Comparison of ENCODE assay signal across 17 mouse cellular contexts in the genomic region with DNA sequence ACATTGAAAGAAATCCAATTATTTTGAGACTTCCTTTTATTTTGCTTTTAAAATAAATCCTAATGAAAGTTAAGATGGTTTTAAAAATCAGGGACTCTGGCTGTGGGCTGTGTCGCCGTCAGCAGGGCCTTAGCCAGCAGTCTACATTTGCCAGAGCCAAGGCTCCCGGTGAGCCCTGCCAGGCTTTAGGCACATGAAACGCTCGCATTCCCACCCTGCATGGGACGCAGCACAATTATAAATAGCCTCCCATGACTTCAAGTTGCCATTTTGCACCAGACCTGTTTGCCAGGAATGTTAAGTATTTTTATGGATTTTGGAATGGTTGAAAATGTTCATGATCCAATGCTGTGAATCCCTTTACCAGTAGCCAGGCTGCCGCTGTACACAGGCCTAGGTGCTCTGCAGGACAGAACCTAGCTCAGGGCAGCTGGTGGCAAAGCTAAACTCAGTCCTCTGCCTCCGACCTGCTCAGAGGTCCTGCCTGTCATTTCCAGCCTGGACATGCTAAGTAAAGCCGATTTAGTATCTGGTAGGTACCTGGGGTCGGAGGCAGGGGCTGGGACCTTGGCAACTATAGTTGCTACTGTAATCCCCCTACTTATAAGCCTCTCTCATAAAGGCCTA. TPM values are rescaled to one million over a fixed set of nuclear protein-coding genes. Genes with fewer than 3 reads are reported as not detected.
A peak's percentile ranks its signal among the peaks of the same experiment; 100 is the strongest.
DNase-seq lines count a peak whose midpoint lies in the region; ATAC-seq lines count a peak whose summit lies in the region.
"Had no signal": no experiment of that assay in that cellular context is flagged by ENCODE, and none has a peak within 500 bp of the region (broad histone marks: within the 10 kb centered on the region; RNA-seq: fewer than 3 reads in every experiment).

No protein-coding gene starts in this region.

- ATAC-seq in granulocyte monocyte progenitor cell, adult 5-6 weeks (replicated peaks; ENCODE audit: poor library complexity, severe bottlenecking): no peak
- ATAC-seq: forebrain, embryonic 14.5 days; intestine, embryonic 15.5 days; lung, postnatal 0 days had no signal

- DNase-seq in gastrocnemius, adult 18-20 months (ENCODE audit: low spot score): peak; percentile 82
- DNase-seq in gastrocnemius, postnatal 4 days (ENCODE audit: low spot score in 2 of 2): no peak
- DNase-seq in layer of hippocampus, adult 9-11 months: peak; percentile 41
- no peak for DNase-seq in layer of hippocampus, postnatal 10 days (ENCODE audit: low spot score in 2 of 2)
- peak; percentile 62 to 81 for DNase-seq in gastrocnemius, adult 8-10 months (ENCODE audit: low spot score in 2 of 2)
- DNase-seq in heart, postnatal 10 days: peak; percentile 64 to 65
- no peak for DNase-seq in urinary bladder, postnatal 4 days (ENCODE audit: low spot score in 2 of 2)
- DNase-seq: adrenal gland, postnatal 10 days; thymus, adult 18-20 months; thymus, postnatal 4 days had no signal

- intact Hi-C loops in heart, postnatal 10 days (cut with DNase I): no loop called here

RNA-seq across cellular contexts. Expression of a gene that starts 5.2 kb away (rescaled TPM):
- not detected for total RNA-seq in gastrocnemius, adult 18-20 months (2021)
- under 1 TPM; 0.26 to 0.29 TPM for total RNA-seq in gastrocnemius, postnatal 4 days (2021)
- under 1 TPM; 0.29 to 0.32 TPM for total RNA-seq in layer of hippocampus, postnatal 10 days (2021)
- under 1 TPM in 1 of 4 experiments, not detected in 3; 0.27 TPM for total RNA-seq in gastrocnemius, adult 8-10 months (2022)
- 1 to 10 TPM in 1 of 2 experiments, under 1 TPM in 1; 0.87 to 1.1 TPM for total RNA-seq in heart, postnatal 10 days (2021)
- total RNA-seq in granulocyte monocyte progenitor cell, adult 5-6 weeks (2014; fragmentation: Nextera tagmentation): not detected in 2 replicates
- not detected in 2 replicates for total RNA-seq in granulocyte monocyte progenitor cell, adult 5-6 weeks (2017)
- total RNA-seq: common myeloid progenitor, adult 5-6 weeks; left cerebral cortex, postnatal 36 days had no signal

RNA-seq across cellular contexts. Expression of a gene that starts 45.1 kb away (rescaled TPM):
- 10 to 100 TPM; 21.3 to 28.5 TPM for total RNA-seq in gastrocnemius, adult 18-20 months (2021)
- total RNA-seq in gastrocnemius, postnatal 4 days (2021): 10 to 100 TPM; 24.8 to 25.0 TPM
- 10 to 100 TPM; 24.6 to 26.9 TPM for total RNA-seq in layer of hippocampus, postnatal 10 days (2021)
- 10 to 100 TPM; 21.1 to 33.7 (median 28.3) TPM for total RNA-seq in gastrocnemius, adult 8-10 months (2022)
- 10 to 100 TPM; 23.3 to 27.1 TPM for total RNA-seq in heart, postnatal 10 days (2021)
- total RNA-seq in granulocyte monocyte progenitor cell, adult 5-6 weeks (2014; fragmentation: Nextera tagmentation): 21.1 and 23.8 TPM in 2 replicates
- 15.3 and 20.0 TPM in 2 replicates for total RNA-seq in granulocyte monocyte progenitor cell, adult 5-6 weeks (2017)

RNA-seq across cellular contexts. Expression of a gene that starts 55.7 kb away (rescaled TPM):
- total RNA-seq in gastrocnemius, adult 18-20 months (2021): not detected
- not detected for total RNA-seq in gastrocnemius, postnatal 4 days (2021)
- total RNA-seq in layer of hippocampus, postnatal 10 days (2021): not detected
- not detected for total RNA-seq in gastrocnemius, adult 8-10 months (2022)
- not detected for total RNA-seq in heart, postnatal 10 days (2021)
- not detected in 2 replicates for total RNA-seq in granulocyte monocyte progenitor cell, adult 5-6 weeks (2014; fragmentation: Nextera tagmentation)
- total RNA-seq in granulocyte monocyte progenitor cell, adult 5-6 weeks (2017): not detected in 2 replicates
- total RNA-seq: adrenal gland, postnatal 10 days; common myeloid progenitor, adult 5-6 weeks; left cerebral cortex, adult 18-20 months; left cerebral cortex, postnatal 36 days had no signal

Comparison
In these comparisons a context has a peak if more than half of its experiments do, and no peak if none do; other contexts are left out.
1. DNase-seq: peak in gastrocnemius, adult 18-20 months (single experiment), layer of hippocampus, adult 9-11 months (single experiment), gastrocnemius, adult 8-10 months (2 of 2) and heart, postnatal 10 days (2 of 2); none in gastrocnemius, postnatal 4 days (0 of 2), layer of hippocampus, postnatal 10 days (0 of 2) and urinary bladder, postnatal 4 days (0 of 2).